8 mouse cellular contexts compared by ENCODE assay signal in genomic region chr7:81828681-81829378, GRCm38 (mm10). TPM values are rescaled to one million over a fixed set of nuclear protein-coding genes. Genes with fewer than 3 reads are reported as not detected.
DNase-seq lines count a peak whose midpoint lies in the region; ATAC-seq and TF ChIP-seq lines count a peak whose summit lies in the region.

No protein-coding gene starts in this region.

- peak; percentile 38 for ATAC-seq in CD4-positive, CD25-positive, alpha-beta regulatory T cell, adult 4 months
- ATAC-seq in heart, embryonic 13.5 days (ENCODE audit: extremely low read depth, insufficient number of reproducible peaks, low FRiP score, low TSS enrichment) = peak; percentile 63; the same call in 1 of the 2 replicates
- peak; percentile 67 for ATAC-seq in kidney, postnatal 0 days (replicated peaks; ENCODE audit: low FRiP score, low read depth)
- ATAC-seq in liver, embryonic 15.5 days (ENCODE audit: insufficient read depth) = peak; percentile 64
- peak; percentile 82 for ATAC-seq in neural tube, embryonic 13.5 days (ENCODE audit: low read depth)

- peak overlapping the region; percentile 91 for H3K4me3 ChIP-seq in bone marrow macrophage, adult 2 months (ENCODE audit: insufficient read depth, low read length)
- peak overlapping the region; percentile 84 for H3K4me3 ChIP-seq in embryonic fibroblast, embryonic 13.5 days (ENCODE audit: insufficient read depth, low read length)
- peak overlapping the region; percentile 89 for H3K4me3 ChIP-seq in heart, embryonic 13.5 days
- peak overlapping the region; percentile 85 for H3K4me3 ChIP-seq in kidney, postnatal 0 days (replicated peaks; ENCODE audit: low read depth, low read length)
- peak overlapping the region; percentile 92 for H3K4me3 ChIP-seq in liver, embryonic 15.5 days (replicated peaks)
- H3K4me3 ChIP-seq in neural tube, embryonic 13.5 days = peak overlapping the region; percentile 78

- DNase-seq in kidney, postnatal 0 days (ENCODE audit: low spot score) = peak; percentile 44
- peak; percentile 73 for DNase-seq in testis, postnatal 10 days (ENCODE audit: low spot score)

- no peak for TF ChIP-seq POLR2A in bone marrow macrophage, adult 2 months (IDR thresholded peaks at IDR 0.05; ENCODE audit: borderline replicate concordance, low read depth, low read length)
- TF ChIP-seq POLR2A in embryonic fibroblast, embryonic 13.5 days (IDR thresholded peaks at IDR 0.05; ENCODE audit: low read depth, low read length) = no peak

- H3K9me3 ChIP-seq in heart, embryonic 13.5 days = no peaks in the 10 kb centered on the region
- H3K9me3 ChIP-seq in kidney, postnatal 0 days (replicated peaks; ENCODE audit: low read length) = no peaks in the 10 kb centered on the region
- no peaks in the 10 kb centered on the region for H3K9me3 ChIP-seq in liver, embryonic 15.5 days (replicated peaks)
- no peaks in the 10 kb centered on the region for H3K9me3 ChIP-seq in neural tube, embryonic 13.5 days

- H3K27me3 ChIP-seq in heart, embryonic 13.5 days (replicated peaks) = no peaks in the 10 kb centered on the region
- no peaks in the 10 kb centered on the region for H3K27me3 ChIP-seq in kidney, postnatal 0 days (ENCODE audit: insufficient read depth, low read length)
- no peaks in the 10 kb centered on the region for H3K27me3 ChIP-seq in liver, embryonic 15.5 days
- no peaks in the 10 kb centered on the region for H3K27me3 ChIP-seq in neural tube, embryonic 13.5 days

- H3K27ac ChIP-seq in bone marrow macrophage, adult 2 months (ENCODE audit: insufficient read depth, low read depth, low read length) = peak overlapping the region; percentile 87
- H3K27ac ChIP-seq in embryonic fibroblast, embryonic 13.5 days (ENCODE audit: insufficient read depth, low read length) = peak overlapping the region; percentile 44
- peak overlapping the region; percentile 98 for H3K27ac ChIP-seq in heart, embryonic 13.5 days (replicated peaks)
- H3K27ac ChIP-seq in kidney, postnatal 0 days = peak overlapping the region; percentile 94
- peak overlapping the region; percentile 91 for H3K27ac ChIP-seq in liver, embryonic 15.5 days (replicated peaks)
- H3K27ac ChIP-seq in neural tube, embryonic 13.5 days (replicated peaks) = peak overlapping the region; percentile 96

- peaks cover 15% of the 10 kb centered on the region for H3K4me1 ChIP-seq in bone marrow macrophage, adult 2 months (ENCODE audit: control insufficient read depth, insufficient read depth, low read length)
- H3K4me1 ChIP-seq in embryonic fibroblast, embryonic 13.5 days (ENCODE audit: control insufficient read depth, insufficient read depth, low read length) = peaks cover 7% of the 10 kb centered on the region; the same call in 1 of the 2 replicates
- peaks cover 47% of the 10 kb centered on the region for H3K4me1 ChIP-seq in heart, embryonic 13.5 days
- H3K4me1 ChIP-seq in kidney, postnatal 0 days (replicated peaks; ENCODE audit: insufficient read depth, low read length) = peaks cover 23% of the 10 kb centered on the region
- H3K4me1 ChIP-seq in liver, embryonic 15.5 days (replicated peaks) = peaks cover 39% of the 10 kb centered on the region
- peaks cover 50% of the 10 kb centered on the region for H3K4me1 ChIP-seq in neural tube, embryonic 13.5 days (replicated peaks)

- peak overlapping the region; percentile 83 for H3K4me2 ChIP-seq in heart, embryonic 13.5 days
- peak overlapping the region; percentile 86 for H3K4me2 ChIP-seq in kidney, postnatal 0 days (ENCODE audit: low read length)
- H3K4me2 ChIP-seq in liver, embryonic 15.5 days = peak overlapping the region; percentile 95
- H3K4me2 ChIP-seq in neural tube, embryonic 13.5 days = peak overlapping the region; percentile 87

- WGBS in heart, embryonic 13.5 days = under 1% methylated on average over 82 of the region's 91 CpGs
- WGBS in kidney, postnatal 0 days = under 1% methylated on average over 79 of the region's 91 CpGs
- WGBS in liver, embryonic 15.5 days (ENCODE audit: insufficient replicate concordance) = 0% methylated on average over 84 of the region's 91 CpGs
- WGBS in neural tube, embryonic 13.5 days = under 1% methylated on average over 79 of the region's 91 CpGs

- no peak for TF ChIP-seq CTCF in bone marrow macrophage, adult 2 months (IDR thresholded peaks at IDR 0.05; ENCODE audit: low read depth, low read length)
- TF ChIP-seq CTCF in embryonic fibroblast, embryonic 13.5 days (IDR thresholded peaks at IDR 0.05; ENCODE audit: borderline replicate concordance, insufficient read depth, low read length) = no peak
- no peak for TF ChIP-seq CTCF in kidney, postnatal 0 days (IDR thresholded peaks at IDR 0.05; ENCODE audit: low read depth)

- peak overlapping the region; percentile 95 for H3K9ac ChIP-seq in heart, embryonic 13.5 days
- H3K9ac ChIP-seq in kidney, postnatal 0 days (ENCODE audit: low read depth, low read length) = peak overlapping the region; percentile 89
- H3K9ac ChIP-seq in liver, embryonic 15.5 days = peak overlapping the region; percentile 74
- H3K9ac ChIP-seq in neural tube, embryonic 13.5 days = peak overlapping the region; percentile 92

- H3K36me3 ChIP-seq in heart, embryonic 13.5 days = no peaks in the 10 kb centered on the region
- H3K36me3 ChIP-seq in kidney, postnatal 0 days (ENCODE audit: insufficient read depth, low read length) = no peaks in the 10 kb centered on the region
- H3K36me3 ChIP-seq in liver, embryonic 15.5 days (replicated peaks) = 0 out of 2 replicates have a peak, but pooled peaks cover 3% of the 10 kb centered on the region
- H3K36me3 ChIP-seq in neural tube, embryonic 13.5 days = no peaks in the 10 kb centered on the region

RNA-seq across cellular contexts. Expression of gene Btbd1, which starts 0.4 kb away (rescaled TPM):
- polyA plus RNA-seq in CD4-positive, CD25-positive, alpha-beta regulatory T cell, adult 4 months (2017; shearing (Covaris generic)) = 10 to 100 TPM; 16.3 to 19.1 TPM
- 101 and 104 TPM in 2 replicates for polyA plus RNA-seq in bone marrow macrophage, adult 2 months (2012; ENCODE audit: insufficient read depth, insufficient read length, missing spikeins)
- 126 and 134 TPM in 2 replicates for polyA plus RNA-seq in embryonic fibroblast, embryonic 13.5 days (2011; ENCODE audit: insufficient read length, low read depth, missing spikeins)
- 74.6 and 83.1 TPM in 2 replicates for polyA plus RNA-seq in heart, embryonic 13.5 days (2015; fragmentation: Nextera tagmentation; extraction: Ambion mirVana)
- 71.1 and 76.5 TPM in 2 replicates for polyA plus RNA-seq in kidney, postnatal 0 days (2015; fragmentation: Nextera tagmentation; extraction: Ambion mirVana)
- 18.1 and 18.2 TPM in 2 replicates for polyA plus RNA-seq in liver, embryonic 15.5 days (2015; fragmentation: Nextera tagmentation; extraction: Ambion mirVana)
- polyA plus RNA-seq in neural tube, embryonic 13.5 days (2015; fragmentation: Nextera tagmentation; extraction: Ambion mirVana) = 97.1 and 102 TPM in 2 replicates

RNA-seq across cellular contexts. Expression of gene Gm10160, which starts 26.8 kb away (rescaled TPM):
- polyA plus RNA-seq in CD4-positive, CD25-positive, alpha-beta regulatory T cell, adult 4 months (2017; shearing (Covaris generic)) = not detected
- not detected in 2 replicates for polyA plus RNA-seq in bone marrow macrophage, adult 2 months (2012; ENCODE audit: insufficient read depth, insufficient read length, missing spikeins)
- polyA plus RNA-seq in embryonic fibroblast, embryonic 13.5 days (2011; ENCODE audit: insufficient read length, low read depth, missing spikeins) = not detected in 2 replicates
- polyA plus RNA-seq in heart, embryonic 13.5 days (2015; fragmentation: Nextera tagmentation; extraction: Ambion mirVana) = not detected in 2 replicates
- not detected in 2 replicates for polyA plus RNA-seq in kidney, postnatal 0 days (2015; fragmentation: Nextera tagmentation; extraction: Ambion mirVana)
- polyA plus RNA-seq in liver, embryonic 15.5 days (2015; fragmentation: Nextera tagmentation; extraction: Ambion mirVana) = not detected in 2 replicates
- not detected in 2 replicates for polyA plus RNA-seq in neural tube, embryonic 13.5 days (2015; fragmentation: Nextera tagmentation; extraction: Ambion mirVana)

RNA-seq across cellular contexts. Expression of gene Tm6sf1, which starts 30.0 kb away (rescaled TPM):
- polyA plus RNA-seq in CD4-positive, CD25-positive, alpha-beta regulatory T cell, adult 4 months (2017; shearing (Covaris generic)) = 1 to 10 TPM; 8.6 to 8.8 TPM
- polyA plus RNA-seq in bone marrow macrophage, adult 2 months (2012; ENCODE audit: insufficient read depth, insufficient read length, missing spikeins) = 241 and 248 TPM in 2 replicates
- polyA plus RNA-seq in embryonic fibroblast, embryonic 13.5 days (2011; ENCODE audit: insufficient read length, low read depth, missing spikeins) = 0.67 and 2.0 TPM in 2 replicates
- 20.0 and 22.8 TPM in 2 replicates for polyA plus RNA-seq in heart, embryonic 13.5 days (2015; fragmentation: Nextera tagmentation; extraction: Ambion mirVana)
- 10.4 TPM in 2 replicates for polyA plus RNA-seq in kidney, postnatal 0 days (2015; fragmentation: Nextera tagmentation; extraction: Ambion mirVana)
- 10.8 and 11.1 TPM in 2 replicates for polyA plus RNA-seq in liver, embryonic 15.5 days (2015; fragmentation: Nextera tagmentation; extraction: Ambion mirVana)
- 13.4 TPM in 2 replicates for polyA plus RNA-seq in neural tube, embryonic 13.5 days (2015; fragmentation: Nextera tagmentation; extraction: Ambion mirVana)

RNA-seq across cellular contexts. Expression of gene 3110040N11Rik, which starts 39.6 kb away (rescaled TPM):
- polyA plus RNA-seq in CD4-positive, CD25-positive, alpha-beta regulatory T cell, adult 4 months (2017; shearing (Covaris generic)) = 10 to 100 TPM; 63.4 to 65.7 TPM
- polyA plus RNA-seq in bone marrow macrophage, adult 2 months (2012; ENCODE audit: insufficient read depth, insufficient read length, missing spikeins) = 16.4 and 19.4 TPM in 2 replicates
- polyA plus RNA-seq in embryonic fibroblast, embryonic 13.5 days (2011; ENCODE audit: insufficient read length, low read depth, missing spikeins) = 29.7 and 31.3 TPM in 2 replicates
- polyA plus RNA-seq in heart, embryonic 13.5 days (2015; fragmentation: Nextera tagmentation; extraction: Ambion mirVana) = 36.4 and 43.7 TPM in 2 replicates
- 46.4 and 49.0 TPM in 2 replicates for polyA plus RNA-seq in kidney, postnatal 0 days (2015; fragmentation: Nextera tagmentation; extraction: Ambion mirVana)
- 20.7 and 20.9 TPM in 2 replicates for polyA plus RNA-seq in liver, embryonic 15.5 days (2015; fragmentation: Nextera tagmentation; extraction: Ambion mirVana)
- polyA plus RNA-seq in neural tube, embryonic 13.5 days (2015; fragmentation: Nextera tagmentation; extraction: Ambion mirVana) = 47.7 and 54.4 TPM in 2 replicates

Comparison
In these comparisons a context has a peak if more than half of its experiments do, and no peak if none do; other contexts are left out.
1. Peak in every context shown above with its lines: DNase-seq, ATAC-seq, H3K4me3 ChIP-seq and H3K27ac ChIP-seq.
2. H3K27ac ChIP-seq: peak in every context shown above with its lines; median percentile 98 in heart, embryonic 13.5 days; 96 in neural tube, embryonic 13.5 days; 94 in kidney, postnatal 0 days; 91 in liver, embryonic 15.5 days; 87 in bone marrow macrophage, adult 2 months; 44 in embryonic fibroblast, embryonic 13.5 days.
3. RNA of gene Tm6sf1, which starts 30.0 kb away (polyA plus RNA-seq): 241 to 248 TPM in bone marrow macrophage, adult 2 months; 20.0 to 22.8 TPM in heart, embryonic 13.5 days, 13.4 TPM in neural tube, embryonic 13.5 days, 10.8 to 11.1 TPM in liver, embryonic 15.5 days, 10.4 TPM in kidney, postnatal 0 days, 8.6 to 8.8 TPM in CD4-positive, CD25-positive, alpha-beta regulatory T cell, adult 4 months and 0.67 to 2.0 TPM in embryonic fibroblast, embryonic 13.5 days; every median in the first group is over 10 times any median in the second.